Mouse (Mus musculus): ENCODE measurements around the gene Ccdc134.

DNA sequence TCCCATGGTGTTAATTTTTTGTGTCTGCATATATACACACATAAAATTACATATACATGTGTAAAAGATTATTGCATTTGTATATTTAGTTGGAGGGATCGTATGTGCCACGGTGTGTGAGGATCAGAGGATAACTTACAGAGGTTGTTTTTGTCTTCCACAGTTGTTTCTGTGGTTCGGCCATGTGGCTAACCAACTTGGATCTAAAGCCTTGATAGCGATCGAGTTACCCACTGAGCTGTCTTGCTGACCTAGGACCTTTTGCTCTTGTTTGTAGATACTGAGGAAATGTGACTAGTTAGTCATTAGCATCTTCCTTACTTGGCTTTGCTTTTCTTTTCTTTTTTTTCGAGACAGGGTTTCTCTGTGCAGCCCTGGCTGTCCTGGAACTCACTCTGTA is 28.6 kb downstream of the Ccdc134 start:
- TF ChIP-seq CTCF (IDR thresholded peaks at IDR 0.05; ENCODE audit: low read depth) (no peak), EP300 (IDR thresholded peaks at IDR 0.05; ENCODE audit: low read depth) (no peak)

All from liver, postnatal 0 days (tissue).